Comparison of ENCODE assay signal across 9 mouse cellular contexts in the genomic region with DNA sequence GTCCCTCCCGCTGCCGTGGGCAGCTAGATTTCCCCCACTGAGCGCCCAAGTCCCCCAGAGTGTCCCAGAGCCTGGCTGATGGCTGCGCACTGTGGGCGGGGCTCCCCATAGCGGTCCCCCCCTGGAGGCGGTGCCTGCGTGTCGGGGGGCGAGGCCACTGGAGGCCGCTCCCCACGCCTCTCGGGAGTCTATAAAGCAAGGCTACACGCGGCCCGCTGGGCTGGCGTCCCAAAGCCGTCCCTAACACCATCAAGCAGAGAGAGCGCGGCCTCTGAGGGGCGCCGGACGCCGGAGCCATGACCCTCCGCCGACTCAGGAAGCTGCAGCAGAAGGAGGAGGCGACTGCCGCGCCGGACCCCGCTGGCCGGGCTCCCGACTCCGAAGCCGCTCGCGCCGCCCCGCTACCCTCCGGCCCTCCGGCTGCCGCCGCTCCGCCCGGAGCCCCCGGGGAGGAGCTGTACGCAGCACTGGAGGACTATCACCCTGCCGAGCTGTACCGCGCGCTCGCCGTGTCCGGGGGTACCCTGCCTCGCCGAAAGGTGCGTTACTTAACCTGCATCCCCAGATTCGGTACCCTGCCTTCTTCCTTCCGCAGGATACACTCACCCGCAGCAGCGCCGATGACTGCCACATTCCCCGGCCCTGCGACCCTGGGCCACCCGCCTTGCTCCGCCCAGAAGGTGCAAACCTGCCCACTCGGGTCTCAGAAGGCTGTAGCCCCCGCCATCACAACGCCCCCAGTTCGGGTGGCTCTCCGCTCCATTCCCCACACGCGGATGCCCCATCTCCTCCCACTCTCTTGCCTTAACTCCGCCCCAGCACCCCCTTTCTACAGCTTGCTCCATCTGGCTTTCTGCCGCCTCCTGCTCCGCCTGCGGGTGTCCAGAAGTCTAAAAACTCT. TPM values are rescaled to one million over a fixed set of nuclear protein-coding genes. Genes with fewer than 3 reads are reported as not detected.
A peak's percentile ranks its signal among the peaks of the same experiment; 100 is the strongest.
DNase-seq lines count a peak whose midpoint lies in the region; ATAC-seq and TF ChIP-seq lines count a peak whose summit lies in the region.
"Had no signal": no experiment of that assay in that cellular context is flagged by ENCODE, and none has a peak within 500 bp of the region (broad histone marks: within the 10 kb centered on the region; RNA-seq: fewer than 3 reads in every experiment).

Grasp (plus strand) TSS at position 183 of the 901 bp plus-strand sequence.

- peak; percentile 77 for ATAC-seq in embryonic facial prominence, embryonic 13.5 days (ENCODE audit: insufficient number of reproducible peaks, insufficient read depth, low FRiP score, low TSS enrichment, low read depth)
- ATAC-seq in kidney, embryonic 14.5 days (ENCODE audit: low FRiP score, low TSS enrichment), result peak; percentile 91
- peak; percentile 82 for ATAC-seq in midbrain, postnatal 0 days (ENCODE audit: low FRiP score)

- peak; percentile 92 for DNase-seq in layer of hippocampus, adult 11-12 months (ENCODE audit: low spot score)
- DNase-seq in layer of hippocampus, adult 9-10 months (ENCODE audit: low spot score), result no peak
- peak; percentile 92 for DNase-seq in heart, embryonic 10.5 days (ENCODE audit: low spot score)
- peak; percentile 78 for DNase-seq in liver
- DNase-seq in midbrain, postnatal 0 days (ENCODE audit: low spot score), result peak; percentile 75
- DNase-seq in spleen, postnatal 10 days (ENCODE audit: low spot score in 2 of 2), result peak; percentile 48 to 75

- H3K4me3 ChIP-seq in embryonic facial prominence, embryonic 13.5 days, result peak within 1 kb of the TSS; percentile 89
- H3K4me3 ChIP-seq in heart, embryonic 10.5 days, result peak within 1 kb of the TSS; percentile 91
- peak within 1 kb of the TSS; percentile 83 for H3K4me3 ChIP-seq in kidney, embryonic 14.5 days (ENCODE audit: low read length)
- H3K4me3 ChIP-seq in midbrain, postnatal 0 days (ENCODE audit: low read depth, low read length), result peak within 1 kb of the TSS; percentile 81

- peaks cover 10% of the 10 kb centered on the region; the same call in 1 of the 2 replicates for H3K27me3 ChIP-seq in embryonic facial prominence, embryonic 13.5 days
- H3K27me3 ChIP-seq in heart, embryonic 10.5 days (ENCODE audit: insufficient read depth, poor library complexity, severe bottlenecking), result peaks cover 60% of the 10 kb centered on the region
- H3K27me3 ChIP-seq in kidney, embryonic 14.5 days (ENCODE audit: control insufficient read depth, insufficient read depth, low read length), result peaks cover 18% of the 10 kb centered on the region
- H3K27me3 ChIP-seq in midbrain, postnatal 0 days (ENCODE audit: insufficient read depth, low read length), result no peaks in the 10 kb centered on the region

- H3K4me1 ChIP-seq in embryonic facial prominence, embryonic 13.5 days, result peaks cover 78% of the 10 kb centered on the region
- peaks cover 63% of the 10 kb centered on the region for H3K4me1 ChIP-seq in heart, embryonic 10.5 days
- peaks cover 40% of the 10 kb centered on the region for H3K4me1 ChIP-seq in kidney, embryonic 14.5 days (ENCODE audit: control insufficient read depth, insufficient read depth, low read length)
- H3K4me1 ChIP-seq in midbrain, postnatal 0 days (ENCODE audit: insufficient read depth, low read length), result peaks cover 4% of the 10 kb centered on the region; the same call in 1 of the 2 replicates

- peaks cover 10% of the 10 kb centered on the region for H3K36me3 ChIP-seq in embryonic facial prominence, embryonic 13.5 days
- H3K36me3 ChIP-seq in heart, embryonic 10.5 days, result peaks cover 9% of the 10 kb centered on the region
- peaks cover 4% of the 10 kb centered on the region; the same call in 1 of the 2 replicates for H3K36me3 ChIP-seq in kidney, embryonic 14.5 days (ENCODE audit: control insufficient read depth, insufficient read depth, low read length)
- H3K36me3 ChIP-seq in midbrain, postnatal 0 days (ENCODE audit: insufficient read depth, low read length), result no peaks in the 10 kb centered on the region
- H3K36me3 ChIP-seq: G1E had no signal

- peak within 1 kb of the TSS; percentile 85 for H3K27ac ChIP-seq in embryonic facial prominence, embryonic 13.5 days
- peak within 1 kb of the TSS; percentile 90 for H3K27ac ChIP-seq in heart, embryonic 10.5 days
- peak within 1 kb of the TSS; percentile 85 for H3K27ac ChIP-seq in kidney, embryonic 14.5 days (ENCODE audit: low read depth, low read length)
- no peak within 1 kb of the TSS for H3K27ac ChIP-seq in midbrain, postnatal 0 days (ENCODE audit: low read depth, low read length)

- under 1% methylated on average over 69 of the region's 77 CpGs for WGBS in embryonic facial prominence, embryonic 13.5 days
- WGBS in heart, embryonic 10.5 days, result under 1% methylated on average over 77 of the region's 77 CpGs
- under 1% methylated on average over 77 of the region's 77 CpGs for WGBS in kidney, embryonic 14.5 days
- WGBS in midbrain, postnatal 0 days, result under 1% methylated on average over 74 of the region's 77 CpGs

- peak within 1 kb of the TSS; percentile 88 for H3K9ac ChIP-seq in embryonic facial prominence, embryonic 13.5 days
- peak within 1 kb of the TSS; percentile 76 for H3K9ac ChIP-seq in kidney, embryonic 14.5 days (ENCODE audit: low read depth, low read length)
- peak within 1 kb of the TSS; percentile 79 for H3K9ac ChIP-seq in midbrain, postnatal 0 days (replicated peaks; ENCODE audit: low read length, poor library complexity, severe bottlenecking)

- peak within 1 kb of the TSS; percentile 85 for H3K4me2 ChIP-seq in embryonic facial prominence, embryonic 13.5 days
- peak within 1 kb of the TSS; percentile 96 for H3K4me2 ChIP-seq in kidney, embryonic 14.5 days (replicated peaks; ENCODE audit: low read depth, low read length)
- peak within 1 kb of the TSS; percentile 96 for H3K4me2 ChIP-seq in midbrain, postnatal 0 days (ENCODE audit: low read depth, low read length, poor library complexity, severe bottlenecking)

- no peak; the same call in 1 of the 2 replicates for TF ChIP-seq CTCF in midbrain, postnatal 0 days (IDR thresholded peaks at IDR 0.05)

- no peaks in the 10 kb centered on the region for H3K9me3 ChIP-seq in embryonic facial prominence, embryonic 13.5 days
- H3K9me3 ChIP-seq in heart, embryonic 10.5 days, result no peaks in the 10 kb centered on the region
- no peaks in the 10 kb centered on the region for H3K9me3 ChIP-seq in kidney, embryonic 14.5 days (ENCODE audit: control insufficient read depth, low read length)
- H3K9me3 ChIP-seq in midbrain, postnatal 0 days (ENCODE audit: low read length), result no peaks in the 10 kb centered on the region

RNA-seq across cellular contexts. Expression of gene Grasp, which starts in this region (rescaled TPM):
- polyA plus RNA-seq in embryonic facial prominence, embryonic 13.5 days (2015; fragmentation: Nextera tagmentation; extraction: Ambion mirVana), result 7.4 and 8.0 TPM in 2 replicates
- 3.4 and 5.0 TPM in 2 replicates for polyA plus RNA-seq in heart, embryonic 10.5 days (2016; fragmentation: Nextera tagmentation; extraction: Ambion mirVana)
- polyA plus RNA-seq in kidney, embryonic 14.5 days (2014; fragmentation: Nextera tagmentation; extraction: Ambion mirVana), result 5.0 and 5.7 TPM in 2 replicates
- total RNA-seq in midbrain, postnatal 0 days (2014; rRNA removed), result 6.3 and 7.7 TPM in 2 replicates
- polyA plus RNA-seq in midbrain, postnatal 0 days (2015; fragmentation: Nextera tagmentation; extraction: Ambion mirVana), result 1.8 and 1.9 TPM in 2 replicates
